Mouse (Mus musculus): ENCODE data around the gene Sh2d3c. TPM values are rescaled to one million over a fixed set of nuclear protein-coding genes. Genes with fewer than 3 reads are reported as not detected.

The Sh2d3c gene
- polyA plus RNA-seq, 1 experiment from 2014 or later, result 29.1 TPM

DNA sequence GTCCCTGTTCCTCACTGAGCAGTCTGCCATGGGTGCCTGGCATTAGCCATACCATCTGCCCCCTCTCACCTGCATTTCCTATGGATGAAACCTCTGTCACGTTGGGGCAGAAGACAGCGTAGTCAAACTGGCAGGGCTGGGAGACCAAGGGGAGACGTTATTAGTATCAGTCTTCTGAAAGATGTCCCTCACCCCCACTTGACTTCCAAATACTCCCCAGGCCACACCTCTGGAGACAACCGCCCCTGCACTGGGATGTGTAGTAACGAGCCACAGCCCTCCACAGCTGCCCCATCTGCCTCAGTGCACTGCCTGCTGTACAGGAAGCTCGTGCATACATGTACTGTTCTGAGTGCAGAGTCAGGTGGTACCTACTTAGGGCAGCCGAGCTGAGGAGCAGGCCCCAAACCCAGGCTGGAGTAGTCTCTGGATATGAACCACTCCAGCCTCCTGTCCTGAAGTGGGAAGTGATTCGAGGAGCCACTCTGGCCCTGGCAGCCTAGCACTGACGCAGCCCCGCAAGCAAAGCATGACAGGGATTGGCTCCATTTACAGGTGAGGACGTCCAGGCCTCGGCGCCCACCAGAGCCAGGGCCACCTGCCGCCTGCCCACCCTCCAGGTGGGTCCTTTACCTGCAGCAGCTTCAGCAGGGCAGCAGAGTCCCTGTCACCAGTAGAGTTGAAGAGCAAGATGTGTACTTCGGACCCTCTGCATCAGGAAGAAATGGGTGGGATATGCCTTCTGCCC, 36.0 kb upstream of the Sh2d3c start:
- H3K27ac ChIP-seq, result no peak overlapping the region
- H3K27me3 ChIP-seq, result no peaks in the 10 kb centered on the region
- 92% methylated on average over 15 of the region's 15 CpGs for WGBS
- no peaks in the 10 kb centered on the region for H3K9me3 ChIP-seq
- no peak overlapping the region for H3K4me2 ChIP-seq (replicated peaks)
- no peak overlapping the region for H3K9ac ChIP-seq
- no peak for ATAC-seq (ENCODE audit: insufficient number of reproducible peaks, insufficient read depth, low FRiP score, low TSS enrichment)
- H3K4me1 ChIP-seq, result peaks cover 17% of the 10 kb centered on the region
- H3K36me3 ChIP-seq, result peaks cover 59% of the 10 kb centered on the region
- no peak overlapping the region for H3K4me3 ChIP-seq

- no peaks in the 10 kb centered on the region for H3K27me3 ChIP-seq
- H3K9me3 ChIP-seq, result no peaks in the 10 kb centered on the region
- H3K4me1 ChIP-seq, result peaks cover 14% of the 10 kb centered on the region
- no peak overlapping the region for H3K27ac ChIP-seq
- WGBS, result 97% methylated on average over 3 of the region's 3 CpGs
- no peak overlapping the region for H3K4me3 ChIP-seq
- H3K9ac ChIP-seq, result no peak overlapping the region
- ATAC-seq (ENCODE audit: insufficient number of reproducible peaks, insufficient read depth, low FRiP score, low TSS enrichment), result no peak
- H3K36me3 ChIP-seq, result peaks cover 59% of the 10 kb centered on the region
- H3K4me2 ChIP-seq (replicated peaks), result no peak overlapping the region
Measured at GRCm38 (mm10) chr2:32685807-32686206, 35.0 kb upstream of the Sh2d3c start.

DNA sequence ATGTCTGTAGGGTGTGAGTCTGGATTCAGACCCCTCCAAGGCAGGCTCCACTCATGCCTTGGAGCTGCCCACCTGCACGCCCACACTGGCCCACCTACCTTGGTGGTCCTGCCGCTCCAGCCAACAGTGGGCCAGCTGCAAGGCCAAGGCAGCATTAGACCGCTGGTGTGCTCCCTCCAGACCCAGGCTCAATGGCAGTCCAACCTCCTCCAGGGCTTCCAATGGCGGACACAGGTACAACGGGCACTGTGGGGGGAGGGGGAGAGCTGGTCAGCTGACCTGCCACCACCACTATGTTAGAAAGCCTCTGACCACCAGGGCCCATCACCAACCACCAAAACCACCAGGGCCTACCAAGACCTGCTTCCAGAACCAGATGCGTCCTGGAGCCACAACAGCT, 34.2 kb upstream of the Sh2d3c start:
- H3K9ac ChIP-seq, result no peak overlapping the region
- no peak overlapping the region for H3K4me3 ChIP-seq
- H3K4me2 ChIP-seq (replicated peaks), result no peak overlapping the region
- no peak overlapping the region for H3K27ac ChIP-seq
- peaks cover 59% of the 10 kb centered on the region for H3K36me3 ChIP-seq
- peaks cover 16% of the 10 kb centered on the region for H3K4me1 ChIP-seq
- H3K9me3 ChIP-seq, result no peaks in the 10 kb centered on the region
- no peaks in the 10 kb centered on the region for H3K27me3 ChIP-seq
- no peak for ATAC-seq (ENCODE audit: insufficient number of reproducible peaks, insufficient read depth, low FRiP score, low TSS enrichment)
- 94% methylated on average over 6 of the region's 6 CpGs for WGBS

- Histone ChIP-seq H3K4me3 (no peak overlapping the region), H3K27ac (no peak overlapping the region), H3K27me3 (no peaks in the 10 kb centered on the region), H3K9me3 (no peaks in the 10 kb centered on the region), H3K36me3 (peaks cover 55% of the 10 kb centered on the region), H3K9ac (no peak overlapping the region), H3K4me1 (peaks cover 10% of the 10 kb centered on the region; the same call in 1 of the 2 replicates), H3K4me2 (replicated peaks) (no peak overlapping the region)
- ATAC-seq (ENCODE audit: insufficient number of reproducible peaks, insufficient read depth, low FRiP score, low TSS enrichment), result no peak
- 95% methylated on average over 8 of the region's 8 CpGs for WGBS
Measured at GRCm38 (mm10) chr2:32687562-32687961, 33.3 kb upstream of the Sh2d3c start.

GRCm38 (mm10) chr2:32689420-32689819, 31.4 kb upstream of the Sh2d3c start:
- no peak overlapping the region for H3K27ac ChIP-seq
- no peak overlapping the region for H3K9ac ChIP-seq
- WGBS, result 22% methylated on average over 5 of the region's 5 CpGs
- ATAC-seq (ENCODE audit: insufficient number of reproducible peaks, insufficient read depth, low FRiP score, low TSS enrichment), result no peak
- H3K4me2 ChIP-seq (replicated peaks), result no peak overlapping the region
- no peak overlapping the region for H3K4me3 ChIP-seq
- H3K27me3 ChIP-seq, result no peaks in the 10 kb centered on the region
- peaks cover 36% of the 10 kb centered on the region for H3K36me3 ChIP-seq
- H3K4me1 ChIP-seq, result peaks cover 18% of the 10 kb centered on the region
- H3K9me3 ChIP-seq, result no peaks in the 10 kb centered on the region

GRCm38 (mm10) chr2:32691041-32691440, 29.8 kb upstream of the Sh2d3c start:
- Histone ChIP-seq H3K9me3 (no peaks in the 10 kb centered on the region), H3K9ac (no peak overlapping the region), H3K36me3 (peaks cover 20% of the 10 kb centered on the region), H3K4me2 (replicated peaks) (no peak overlapping the region), H3K4me1 (peaks cover 18% of the 10 kb centered on the region), H3K27me3 (no peaks in the 10 kb centered on the region), H3K4me3 (no peak overlapping the region), H3K27ac (no peak overlapping the region)
- ATAC-seq (ENCODE audit: insufficient number of reproducible peaks, insufficient read depth, low FRiP score, low TSS enrichment), result no peak
- 84% methylated on average over 11 of the region's 11 CpGs for WGBS

DNA sequence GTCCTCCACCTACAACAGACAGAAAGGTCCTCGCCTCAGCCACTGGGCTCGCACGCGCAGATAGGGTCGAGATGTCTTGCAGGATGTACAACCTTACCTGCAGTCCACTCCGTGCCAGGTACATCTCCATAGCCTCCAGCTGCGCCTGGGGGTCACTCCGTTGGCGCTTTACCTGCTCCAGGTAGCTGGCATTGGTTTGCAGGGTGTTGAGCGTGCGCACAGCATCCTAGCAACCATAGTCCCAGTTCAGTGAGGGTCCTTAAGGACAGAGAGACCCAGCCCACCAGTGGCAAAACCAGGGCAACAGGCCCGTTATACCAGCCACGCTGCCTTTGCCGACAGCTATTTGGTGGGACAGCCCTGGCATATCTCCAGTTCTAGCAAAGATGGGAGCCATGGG, 28.4 kb upstream of the Sh2d3c start:
- Histone ChIP-seq H3K36me3 (peaks cover 5% of the 10 kb centered on the region), H3K4me2 (replicated peaks) (peak overlapping the region; percentile 81), H3K9ac (no peak overlapping the region), H3K27ac (no peak overlapping the region), H3K27me3 (no peaks in the 10 kb centered on the region), H3K4me3 (no peak overlapping the region), H3K4me1 (peaks cover 18% of the 10 kb centered on the region), H3K9me3 (no peaks in the 10 kb centered on the region)
- no peak for ATAC-seq (ENCODE audit: insufficient number of reproducible peaks, insufficient read depth, low FRiP score, low TSS enrichment)
- WGBS, result 94% methylated on average over 14 of the region's 14 CpGs

DNA sequence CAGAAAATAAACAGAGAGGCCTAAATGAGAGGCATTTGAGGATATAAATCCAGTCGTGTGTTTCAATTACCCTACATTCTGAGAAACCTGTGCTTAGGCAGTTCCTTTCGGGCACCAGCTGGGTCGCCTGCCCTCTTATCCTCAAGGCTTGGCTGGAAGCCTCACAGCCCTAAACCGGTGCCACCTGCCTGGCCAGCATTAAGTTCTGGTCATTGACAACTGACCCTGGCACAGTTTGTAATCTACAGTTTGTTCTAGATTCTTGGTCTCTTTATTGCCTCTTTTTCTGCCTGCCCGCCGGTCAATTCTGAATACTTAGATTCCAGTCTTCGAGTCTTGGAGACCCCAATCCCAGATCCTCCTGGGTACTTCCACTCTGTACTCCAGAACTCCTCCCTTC, 27.6 kb upstream of the Sh2d3c start:
- Histone ChIP-seq H3K27ac (0 out of 2 replicates have a peak overlapping the region, but pooled peaks have one; percentile 81), H3K36me3 (no peaks in the 10 kb centered on the region), H3K4me2 (replicated peaks) (peak overlapping the region; percentile 81), H3K9me3 (no peaks in the 10 kb centered on the region), H3K4me3 (peak overlapping the region; percentile 92), H3K4me1 (peaks cover 18% of the 10 kb centered on the region), H3K27me3 (no peaks in the 10 kb centered on the region), H3K9ac (peak overlapping the region; percentile 89)
- no peak for ATAC-seq (ENCODE audit: insufficient number of reproducible peaks, insufficient read depth, low FRiP score, low TSS enrichment)
- 19% methylated on average over 7 of the region's 7 CpGs for WGBS

DNA sequence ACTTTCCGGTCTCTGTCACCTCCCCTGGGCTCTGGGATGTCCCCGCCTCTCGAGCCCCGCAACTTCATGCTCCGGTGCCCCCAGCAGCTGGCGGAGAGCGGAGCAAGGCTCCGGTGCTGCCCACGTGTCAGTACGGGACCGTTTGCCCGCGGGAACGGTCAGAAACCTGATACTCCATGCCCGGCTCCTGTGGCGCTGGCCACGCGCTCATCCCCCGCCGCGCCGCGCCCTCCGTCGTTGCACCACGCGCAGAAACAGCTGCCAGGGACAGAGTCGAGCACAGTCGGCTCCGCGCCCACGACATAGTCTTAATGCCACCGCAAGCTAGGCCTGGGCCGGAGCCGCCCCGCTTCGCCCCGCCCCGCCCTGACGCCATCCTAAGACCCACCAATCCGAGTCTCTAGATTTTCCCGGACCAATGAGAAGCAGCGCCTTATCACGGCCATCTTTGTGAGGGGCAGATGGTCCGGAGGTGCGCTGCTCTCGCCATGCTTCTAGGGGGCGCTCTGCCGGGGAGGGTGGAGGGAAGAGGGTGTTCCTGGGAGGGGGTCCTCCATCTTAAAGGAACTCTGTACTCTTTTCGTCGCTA, 26.9 kb upstream of the Sh2d3c start:
- Histone ChIP-seq H3K9ac (peak overlapping the region; percentile 89), H3K27me3 (no peaks in the 10 kb centered on the region), H3K4me3 (peak overlapping the region; percentile 92), H3K9me3 (no peaks in the 10 kb centered on the region), H3K27ac (peak overlapping the region; percentile 84), H3K4me1 (peaks cover 18% of the 10 kb centered on the region), H3K4me2 (replicated peaks) (peak overlapping the region; percentile 81), H3K36me3 (no peaks in the 10 kb centered on the region)
- WGBS, result under 1% methylated on average over 51 of the region's 51 CpGs
- ATAC-seq (ENCODE audit: insufficient number of reproducible peaks, insufficient read depth, low FRiP score, low TSS enrichment), result peak; percentile 94

GRCm38 (mm10) chr2:32694691-32695090, 26.2 kb upstream of the Sh2d3c start:
- Histone ChIP-seq H3K27me3 (no peaks in the 10 kb centered on the region), H3K27ac (peak overlapping the region; percentile 84), H3K36me3 (no peaks in the 10 kb centered on the region), H3K9ac (no peak overlapping the region; the same call in 1 of the 2 replicates), H3K4me2 (replicated peaks) (peak overlapping the region; percentile 81), H3K4me3 (peak overlapping the region; percentile 92; the same call in 1 of the 2 replicates), H3K9me3 (no peaks in the 10 kb centered on the region), H3K4me1 (peaks cover 18% of the 10 kb centered on the region)
- no peak for ATAC-seq (ENCODE audit: insufficient number of reproducible peaks, insufficient read depth, low FRiP score, low TSS enrichment)
- 85% methylated on average over 12 of the region's 12 CpGs for WGBS

- no peak overlapping the region for H3K4me3 ChIP-seq
- H3K27ac ChIP-seq, result no peak overlapping the region
- H3K9me3 ChIP-seq, result no peaks in the 10 kb centered on the region
- ATAC-seq (ENCODE audit: insufficient number of reproducible peaks, insufficient read depth, low FRiP score, low TSS enrichment), result no peak
- no peak overlapping the region for H3K4me2 ChIP-seq (replicated peaks)
- H3K4me1 ChIP-seq, result no peaks in the 10 kb centered on the region
- no peak overlapping the region for H3K9ac ChIP-seq
- no peaks in the 10 kb centered on the region for H3K27me3 ChIP-seq
- 74% methylated on average over 6 of the region's 6 CpGs for WGBS
- H3K36me3 ChIP-seq, result peaks cover 23% of the 10 kb centered on the region
Measured at GRCm38 (mm10) chr2:32699680-32700079, 21.2 kb upstream of the Sh2d3c start.

All from embryonic facial prominence, embryonic 12.5 days (tissue).